Mouse (Mus musculus) erythroblast, embryonic 14.5 days (primary cell): ENCODE results near the gene Rccd1. TPM values are rescaled to one million over a fixed set of nuclear protein-coding genes. Genes with fewer than 3 reads are reported as not detected.

Experiments
- H3K27me3 ChIP-seq: 2 replicates; pipeline ENCODE4 v1.6.1; 2012; ENCODE audit warnings: inconsistent platforms; ENCODE audit not compliant: control insufficient read depth
- H3K36me3 ChIP-seq: 2 replicates; pipeline ENCODE4 v1.6.1; 2012; ENCODE audit warnings: mild to moderate bottlenecking, inconsistent platforms; ENCODE audit not compliant: control insufficient read depth
- H3K4me1 ChIP-seq: 2 replicates; pipeline ENCODE4 v1.6.1; 2012; ENCODE audit warnings: inconsistent platforms; ENCODE audit not compliant: control insufficient read depth
- H3K4me3 ChIP-seq: replicated peaks from 2 replicates; pipeline ENCODE3; 2012; ENCODE audit warnings: moderate library complexity, mild to moderate bottlenecking, inconsistent platforms
- H3K9me3 ChIP-seq: 2 replicates; pipeline ENCODE4 v1.6.1; 2012; ENCODE audit warnings: low read length, inconsistent platforms, mixed read lengths; ENCODE audit not compliant: control insufficient read depth
- GATA1 ChIP-seq: IDR thresholded peaks from 2 replicates; pipeline ENCODE4 v1.6.1; 2012; ENCODE audit warnings: low read length, inconsistent platforms, mixed read lengths
- TAL1 ChIP-seq: IDR thresholded peaks from 3 replicates; pipeline ENCODE4 v1.6.1; 2012; ENCODE audit warnings: low read length, inconsistent platforms, mixed read lengths
- polyA plus RNA-seq: library from polyadenylated mRNA; stranded (reverse); fragments of >175 nt; gene quantifications from 2 replicates; pipeline ENCODE4 v1.2.3, GENCODE M21; 2012

Gene Rccd1
- polyA plus RNA-seq, 1 experiment = 0.34 TPM

GRCm38 (mm10) chr7:80347670-80348586, 23.7 kb upstream of the Rccd1 start:
- TF ChIP-seq TAL1 (no peak), GATA1 (no peak)
- Histone ChIP-seq H3K4me3 (no peak overlapping the region), H3K4me1 (peaks cover 23% of the 10 kb centered on the region), H3K36me3 (peaks cover 7% of the 10 kb centered on the region; the same call in 1 of the 2 replicates), H3K9me3 (no peaks in the 10 kb centered on the region), H3K27me3 (no peaks in the 10 kb centered on the region)

GRCm38 (mm10) chr7:80346830-80347229, 22.6 kb upstream of the Rccd1 start:
- Histone ChIP-seq H3K9me3 (no peaks in the 10 kb centered on the region), H3K27me3 (no peaks in the 10 kb centered on the region), H3K36me3 (peaks cover 5% of the 10 kb centered on the region; the same call in 1 of the 2 replicates), H3K4me3 (no peak overlapping the region), H3K4me1 (peaks cover 34% of the 10 kb centered on the region)
- TF ChIP-seq TAL1 = no peak
- no peak for TF ChIP-seq GATA1

GRCm38 (mm10) chr7:80346173-80346572, 21.9 kb upstream of the Rccd1 start:
- TF ChIP-seq TAL1 = no peak
- no peak for TF ChIP-seq GATA1
- H3K9me3 ChIP-seq = no peaks in the 10 kb centered on the region
- H3K36me3 ChIP-seq = peaks cover under 1% of the 10 kb centered on the region; the same call in 1 of the 2 replicates
- no peaks in the 10 kb centered on the region for H3K27me3 ChIP-seq
- H3K4me3 ChIP-seq = no peak overlapping the region
- peaks cover 35% of the 10 kb centered on the region for H3K4me1 ChIP-seq

GRCm38 (mm10) chr7:80343270-80344018, 19.2 kb upstream of the Rccd1 start:
- H3K4me1 ChIP-seq = peaks cover 51% of the 10 kb centered on the region
- peak overlapping the region; percentile 73 for H3K4me3 ChIP-seq
- TF ChIP-seq GATA1 = no peak
- no peaks in the 10 kb centered on the region for H3K36me3 ChIP-seq
- no peaks in the 10 kb centered on the region for H3K27me3 ChIP-seq
- H3K9me3 ChIP-seq = no peaks in the 10 kb centered on the region

- Histone ChIP-seq H3K9me3 (no peaks in the 10 kb centered on the region), H3K27me3 (no peaks in the 10 kb centered on the region), H3K36me3 (peaks cover 3% of the 10 kb centered on the region), H3K4me3 (peak within 1 kb of the TSS; percentile 73), H3K4me1 (peaks cover 56% of the 10 kb centered on the region)
- no peak for TF ChIP-seq GATA1
- no peak for TF ChIP-seq TAL1
These were observed 18.6 kb upstream of the Rccd1 start, which contains the start of gene Hddc3 for GRCm38 (mm10) chr7:80342858-80343257. TSS of gene Hddc3 (plus strand) at chr7:80343104.

GRCm38 (mm10) chr7:80341793-80342192, 17.5 kb upstream of the Rccd1 start:
- no peaks in the 10 kb centered on the region for H3K27me3 ChIP-seq
- peaks cover 56% of the 10 kb centered on the region for H3K4me1 ChIP-seq
- no peaks in the 10 kb centered on the region for H3K9me3 ChIP-seq
- no peak for TF ChIP-seq GATA1
- no peak for TF ChIP-seq TAL1
- peaks cover 11% of the 10 kb centered on the region for H3K36me3 ChIP-seq
- H3K4me3 ChIP-seq = no peak overlapping the region

- peak within 1 kb of the TSS; percentile 71 for H3K4me3 ChIP-seq
- H3K9me3 ChIP-seq = no peaks in the 10 kb centered on the region
- peaks cover 21% of the 10 kb centered on the region for H3K36me3 ChIP-seq
- peaks cover 58% of the 10 kb centered on the region for H3K4me1 ChIP-seq
- H3K27me3 ChIP-seq = no peaks in the 10 kb centered on the region
- TF ChIP-seq TAL1 = no peak
These were observed 16.5 kb upstream of the Rccd1 start, which contains the start of gene Unc45a for GRCm38 (mm10) chr7:80340793-80341192. TSS of gene Unc45a (minus strand) at chr7:80341005.

GRCm38 (mm10) chr7:80339793-80340628, 15.8 kb upstream of the Rccd1 start:
- Histone ChIP-seq H3K36me3 (peaks cover 28% of the 10 kb centered on the region), H3K27me3 (no peaks in the 10 kb centered on the region), H3K4me3 (peak overlapping the region; percentile 71), H3K4me1 (peaks cover 56% of the 10 kb centered on the region), H3K9me3 (no peaks in the 10 kb centered on the region)
- TF ChIP-seq GATA1 = no peak
- no peak for TF ChIP-seq TAL1
